ENCODE assay signal across 23 mouse cellular contexts in genomic region chr10:81026857-81027256, GRCm38 (mm10). TPM values are rescaled to one million over a fixed set of nuclear protein-coding genes. Genes with fewer than 3 reads are reported as not detected.
DNase-seq lines count a peak whose midpoint lies in the region; ATAC-seq and TF ChIP-seq lines count a peak whose summit lies in the region.
"Had no signal": no experiment of that assay in that cellular context is flagged by ENCODE, and none has a peak within 500 bp of the region (broad histone marks: within the 10 kb centered on the region; RNA-seq: fewer than 3 reads in every experiment).

No protein-coding gene starts in this region.

- intact Hi-C loops in gastrocnemius, postnatal 36 days (cut with DNase I), result no loop called here

- no peaks in the 10 kb centered on the region for H3K79me2 ChIP-seq in myocyte (ENCODE audit: control insufficient read depth, insufficient read depth)

- H3ac ChIP-seq in myocyte (ENCODE audit: control insufficient read depth, insufficient read length), result no peak overlapping the region

- H3K9me3 ChIP-seq in heart, embryonic 10.5 days, result no peaks in the 10 kb centered on the region
- H3K9me3 ChIP-seq in heart, embryonic 12.5 days (replicated peaks), result peaks cover 3% of the 10 kb centered on the region; the same call in 1 of the 2 replicates
- no peaks in the 10 kb centered on the region for H3K9me3 ChIP-seq in liver, embryonic 15.5 days (replicated peaks)
- H3K9me3 ChIP-seq in liver, embryonic 12.5 days (replicated peaks), result no peaks in the 10 kb centered on the region
- H3K9me3 ChIP-seq: embryonic facial prominence, embryonic 15.5 days; forebrain, embryonic 10.5 days; hindbrain, embryonic 13.5 days had no signal

- H3K27me3 ChIP-seq in heart, embryonic 10.5 days (ENCODE audit: insufficient read depth, poor library complexity, severe bottlenecking), result peaks cover 58% of the 10 kb centered on the region
- peaks cover 45% of the 10 kb centered on the region for H3K27me3 ChIP-seq in heart, embryonic 12.5 days (replicated peaks)
- peaks cover 50% of the 10 kb centered on the region for H3K27me3 ChIP-seq in liver, embryonic 15.5 days
- peaks cover 52% of the 10 kb centered on the region for H3K27me3 ChIP-seq in liver, embryonic 12.5 days (replicated peaks)
- H3K27me3 ChIP-seq in myocyte (ENCODE audit: control insufficient read depth, insufficient read depth, insufficient read length), result no peaks in the 10 kb centered on the region

- peaks cover 13% of the 10 kb centered on the region for H3K36me3 ChIP-seq in heart, embryonic 10.5 days
- H3K36me3 ChIP-seq in heart, embryonic 12.5 days, result peaks cover 20% of the 10 kb centered on the region
- H3K36me3 ChIP-seq in liver, embryonic 15.5 days (replicated peaks), result peaks cover 9% of the 10 kb centered on the region; the same call in 1 of the 2 replicates
- H3K36me3 ChIP-seq in liver, embryonic 12.5 days, result peaks cover 18% of the 10 kb centered on the region
- H3K36me3 ChIP-seq in myocyte (ENCODE audit: control insufficient read depth, insufficient read depth), result no peaks in the 10 kb centered on the region

- ATAC-seq in heart, embryonic 12.5 days (ENCODE audit: insufficient number of reproducible peaks, low FRiP score), result no peak
- ATAC-seq in liver, embryonic 15.5 days (ENCODE audit: insufficient read depth), result no peak
- no peak for ATAC-seq in liver, embryonic 12.5 days
- ATAC-seq: forebrain, embryonic 14.5 days; hindbrain, postnatal 0 days had no signal

- peak; percentile 59 for DNase-seq in cerebellum, adult 9-10 months
- no peak for DNase-seq in cerebellum, postnatal 10 days
- DNase-seq in heart, embryonic 10.5 days (ENCODE audit: low spot score), result no peak
- DNase-seq in gastrocnemius, postnatal 36 days, result no peak
- DNase-seq: embryo, embryonic 11 days; gastrocnemius, postnatal 10 days; kidney, adult 11 months had no signal

- no peak for TF ChIP-seq POLR2A in myocyte (IDR thresholded peaks at IDR 0.05; ENCODE audit: insufficient read length, low read depth)

- no peak overlapping the region for H3K4me3 ChIP-seq in heart, embryonic 10.5 days
- H3K4me3 ChIP-seq in heart, embryonic 12.5 days, result no peak overlapping the region
- no peak overlapping the region for H3K4me3 ChIP-seq in liver, embryonic 15.5 days (replicated peaks)
- H3K4me3 ChIP-seq in liver, embryonic 12.5 days, result no peak overlapping the region
- H3K4me3 ChIP-seq in myocyte, result no peak overlapping the region
- H3K4me3 ChIP-seq: embryonic facial prominence, embryonic 15.5 days; erythroblast, embryonic 14.5 days; forebrain, embryonic 10.5 days; heart, adult 2 months; hindbrain, embryonic 13.5 days had no signal

- H3K4me2 ChIP-seq in heart, embryonic 12.5 days, result no peak overlapping the region
- no peak overlapping the region for H3K4me2 ChIP-seq in liver, embryonic 15.5 days
- no peak overlapping the region for H3K4me2 ChIP-seq in liver, embryonic 12.5 days
- H3K4me2 ChIP-seq in myocyte (ENCODE audit: low read depth), result peak overlapping the region; percentile 53
- H3K4me2 ChIP-seq: embryonic facial prominence, embryonic 15.5 days; hindbrain, embryonic 13.5 days had no signal

- WGBS in heart, embryonic 10.5 days, result 88% methylated on average over 5 of the region's 5 CpGs
- WGBS in heart, embryonic 12.5 days, result 78% methylated on average over 5 of the region's 5 CpGs
- whole genome bisulfite sequencing in liver, embryonic 15.5 days (ENCODE audit: insufficient replicate concordance), result 79% methylated on average over 5 of the region's 5 CpGs
- WGBS in liver, embryonic 12.5 days (ENCODE audit: insufficient replicate concordance), result 83% methylated on average over 5 of the region's 5 CpGs

- peaks cover 23% of the 10 kb centered on the region for H3K4me1 ChIP-seq in heart, embryonic 10.5 days
- peaks cover 17% of the 10 kb centered on the region for H3K4me1 ChIP-seq in heart, embryonic 12.5 days (replicated peaks)
- H3K4me1 ChIP-seq in liver, embryonic 15.5 days (replicated peaks), result peaks cover 5% of the 10 kb centered on the region
- H3K4me1 ChIP-seq in liver, embryonic 12.5 days, result peaks cover 19% of the 10 kb centered on the region

- H3K9ac ChIP-seq in heart, embryonic 12.5 days, result no peak overlapping the region
- H3K9ac ChIP-seq in liver, embryonic 15.5 days, result 0 out of 2 replicates have a peak overlapping the region, but pooled peaks have one; percentile 6
- no peak overlapping the region for H3K9ac ChIP-seq in liver, embryonic 12.5 days
- H3K9ac ChIP-seq: embryonic facial prominence, embryonic 15.5 days; hindbrain, embryonic 13.5 days had no signal

- peak overlapping the region; percentile 1; the same call in 1 of the 2 replicates for H3K27ac ChIP-seq in heart, embryonic 10.5 days
- H3K27ac ChIP-seq in heart, embryonic 12.5 days (ENCODE audit: poor library complexity, severe bottlenecking), result no peak overlapping the region
- no peak overlapping the region for H3K27ac ChIP-seq in liver, embryonic 15.5 days (replicated peaks)
- H3K27ac ChIP-seq in liver, embryonic 12.5 days, result no peak overlapping the region
- H3K27ac ChIP-seq: embryonic facial prominence, embryonic 15.5 days; forebrain, embryonic 10.5 days; hindbrain, embryonic 13.5 days; hindbrain, postnatal 0 days had no signal

TF ChIP-seq in myocyte, 11 proteins besides CTCF, POLR2A, EP300 and RAD21:
- TF ChIP-seq SRF (IDR thresholded peaks at IDR 0.05; ENCODE audit: control insufficient read depth, insufficient read length, low read depth) (no peak), CEBPB (IDR thresholded peaks at IDR 0.05; ENCODE audit: insufficient read depth, poor library complexity, severe bottlenecking) (no peak), MYOG (IDR thresholded peaks at IDR 0.05; ENCODE audit: control insufficient read depth in 1 of 3, insufficient read depth in 1 of 3, insufficient read length in 2 of 3, low read depth in 2 of 3) (no peak)

RNA-seq across cellular contexts. Expression of gene Diras1, which starts 1.4 kb away (rescaled TPM):
- polyA plus RNA-seq in heart, embryonic 10.5 days (2016; fragmentation: Nextera tagmentation; extraction: Ambion mirVana), result 0.08 and 0.11 TPM in 2 replicates
- not detected in 2 replicates for polyA plus RNA-seq in heart, embryonic 12.5 days (2016; fragmentation: Nextera tagmentation; extraction: Ambion mirVana)
- 0.07 TPM in 1 of 2 replicates, not detected in the other for polyA plus RNA-seq in liver, embryonic 15.5 days (2015; fragmentation: Nextera tagmentation; extraction: Ambion mirVana)
- polyA plus RNA-seq in liver, embryonic 12.5 days (2016; fragmentation: Nextera tagmentation; extraction: Ambion mirVana), result not detected in 2 replicates
- 0.42 TPM for polyA plus RNA-seq in myocyte (2012; fragmentation: generic; extraction: Trizol)
- total RNA-seq in gastrocnemius, postnatal 36 days (2021), result under 1 TPM in 1 of 2 experiments, not detected in 1; 0.08 TPM
- total RNA-seq: common myeloid progenitor, adult 5-6 weeks; heart, adult 2 months; heart, postnatal 10 days; hematopoietic stem cell, adult 5-6 weeks had no signal
- polyA plus RNA-seq: erythroblast, embryonic 14.5 days; gonadal fat pad, adult 2 months; heart, embryonic 14.5 days had no signal

RNA-seq across cellular contexts. Expression of gene Slc39a3, which starts 10.4 kb away (rescaled TPM):
- polyA plus RNA-seq in heart, embryonic 10.5 days (2016; fragmentation: Nextera tagmentation; extraction: Ambion mirVana), result 8.9 and 10.7 TPM in 2 replicates
- polyA plus RNA-seq in heart, embryonic 12.5 days (2016; fragmentation: Nextera tagmentation; extraction: Ambion mirVana), result 7.5 and 8.7 TPM in 2 replicates
- 5.6 and 6.5 TPM in 2 replicates for polyA plus RNA-seq in liver, embryonic 15.5 days (2015; fragmentation: Nextera tagmentation; extraction: Ambion mirVana)
- 7.1 and 7.9 TPM in 2 replicates for polyA plus RNA-seq in liver, embryonic 12.5 days (2016; fragmentation: Nextera tagmentation; extraction: Ambion mirVana)
- polyA plus RNA-seq in myocyte (2012; fragmentation: generic; extraction: Trizol), result 21.8 TPM
- total RNA-seq in gastrocnemius, postnatal 36 days (2021), result 10 to 100 TPM; 11.7 to 12.0 TPM

RNA-seq across cellular contexts. Expression of gene Gng7, which starts 12.1 kb away (rescaled TPM):
- polyA plus RNA-seq in heart, embryonic 10.5 days (2016; fragmentation: Nextera tagmentation; extraction: Ambion mirVana), result 1.5 and 2.1 TPM in 2 replicates
- polyA plus RNA-seq in heart, embryonic 12.5 days (2016; fragmentation: Nextera tagmentation; extraction: Ambion mirVana), result 1.5 and 1.7 TPM in 2 replicates
- polyA plus RNA-seq in liver, embryonic 15.5 days (2015; fragmentation: Nextera tagmentation; extraction: Ambion mirVana), result 0.36 and 0.41 TPM in 2 replicates
- polyA plus RNA-seq in liver, embryonic 12.5 days (2016; fragmentation: Nextera tagmentation; extraction: Ambion mirVana), result 0.80 and 0.81 TPM in 2 replicates
- polyA plus RNA-seq in myocyte (2012; fragmentation: generic; extraction: Trizol), result 0.47 TPM
- under 1 TPM; 0.57 to 0.64 TPM for total RNA-seq in gastrocnemius, postnatal 36 days (2021)
- polyA plus RNA-seq: erythroblast, embryonic 14.5 days had no signal

RNA-seq across cellular contexts. Expression of gene Sgta, which starts 33.1 kb away (rescaled TPM):
- 197 and 226 TPM in 2 replicates for polyA plus RNA-seq in heart, embryonic 10.5 days (2016; fragmentation: Nextera tagmentation; extraction: Ambion mirVana)
- polyA plus RNA-seq in heart, embryonic 12.5 days (2016; fragmentation: Nextera tagmentation; extraction: Ambion mirVana), result 152 and 154 TPM in 2 replicates
- polyA plus RNA-seq in liver, embryonic 15.5 days (2015; fragmentation: Nextera tagmentation; extraction: Ambion mirVana), result 57.0 and 62.9 TPM in 2 replicates
- polyA plus RNA-seq in liver, embryonic 12.5 days (2016; fragmentation: Nextera tagmentation; extraction: Ambion mirVana), result 89.2 and 91.3 TPM in 2 replicates
- polyA plus RNA-seq in myocyte (2012; fragmentation: generic; extraction: Trizol), result 192 TPM
- total RNA-seq in gastrocnemius, postnatal 36 days (2021), result 10 to 100 TPM; 86.2 to 89.5 TPM

RNA-seq across cellular contexts. Expression of gene Thop1, which starts 43.0 kb away (rescaled TPM):
- polyA plus RNA-seq in heart, embryonic 10.5 days (2016; fragmentation: Nextera tagmentation; extraction: Ambion mirVana), result 58.0 and 73.9 TPM in 2 replicates
- 35.5 and 36.6 TPM in 2 replicates for polyA plus RNA-seq in heart, embryonic 12.5 days (2016; fragmentation: Nextera tagmentation; extraction: Ambion mirVana)
- polyA plus RNA-seq in liver, embryonic 15.5 days (2015; fragmentation: Nextera tagmentation; extraction: Ambion mirVana), result 19.4 and 21.1 TPM in 2 replicates
- polyA plus RNA-seq in liver, embryonic 12.5 days (2016; fragmentation: Nextera tagmentation; extraction: Ambion mirVana), result 48.5 and 50.8 TPM in 2 replicates
- 139 TPM for polyA plus RNA-seq in myocyte (2012; fragmentation: generic; extraction: Trizol)
- 10 to 100 TPM; 20.3 to 24.9 TPM for total RNA-seq in gastrocnemius, postnatal 36 days (2021)
